Mouse (Mus musculus) midbrain, embryonic 15.5 days (tissue): ENCODE measurements at regions not wholly inside any gene's neighbourhood (a gene's known extent, or its start where the extent isn't known, plus 50 kb on each side); places are given as distances from the start of the nearest gene placed in this dataset. TPM values are rescaled to one million over a fixed set of nuclear protein-coding genes. Genes with fewer than 3 reads are reported as not detected.

ENCODE experiments used
- ATAC-seq: fragments of 200-750 bp; cut with Nextera tagmentation; replicated peaks from 2 replicates; pipeline ENCODE4 v1.8.0; 2017; ENCODE audit warnings: moderate TSS enrichment
- H3K27ac ChIP-seq: fragments of 300-500 bp; sonication (generic); 2 replicates; pipeline ENCODE4 v1.5.1; 2015; ENCODE audit warnings: mild to moderate bottlenecking, inconsistent platforms
- H3K27me3 ChIP-seq: fragments of 300-500 bp; sonication (generic); replicated peaks from 2 replicates; pipeline ENCODE4 v1.6.1; 2015; ENCODE audit warnings: inconsistent platforms
- H3K36me3 ChIP-seq: fragments of 300-500 bp; sonication (generic); replicated peaks from 2 replicates; pipeline ENCODE4 v1.6.1; 2015; ENCODE audit warnings: inconsistent platforms
- H3K4me1 ChIP-seq: fragments of 300-500 bp; sonication (generic); 2 replicates; pipeline ENCODE4 v1.6.1; 2015; ENCODE audit warnings: inconsistent platforms
- H3K4me2 ChIP-seq: fragments of 300-500 bp; sonication (generic); 2 replicates; pipeline ENCODE4 v1.6.1; 2015; ENCODE audit warnings: inconsistent platforms, mild to moderate bottlenecking, moderate library complexity
- H3K4me3 ChIP-seq: fragments of 300-500 bp; sonication (generic); 2 replicates; pipeline ENCODE4 v1.5.1; 2015; ENCODE audit warnings: mild to moderate bottlenecking, inconsistent platforms
- H3K9ac ChIP-seq: fragments of 300-500 bp; sonication (generic); 2 replicates; pipeline ENCODE4 v1.6.1; 2015; ENCODE audit warnings: mild to moderate bottlenecking, inconsistent platforms
- H3K9me3 ChIP-seq: fragments of 300-500 bp; sonication (generic); 2 replicates; pipeline ENCODE4 v1.6.1; 2016; ENCODE audit warnings: inconsistent platforms
- WGBS: fragments of 180-500 bp; shearing (Covaris S2); methylation state at CpG from one replicate; pipeline ENCODE4 v1.1.7; 2015; ENCODE audit warnings: mixed read lengths; 5-methylcytosine and 5-hydroxymethylcytosine counted together
- microRNA-seq: library from miRNA; unstranded; fragments of <30 nt; microRNA quantifications from one replicate; pipeline ENCODE4, GENCODE M21; 2016

DNA sequence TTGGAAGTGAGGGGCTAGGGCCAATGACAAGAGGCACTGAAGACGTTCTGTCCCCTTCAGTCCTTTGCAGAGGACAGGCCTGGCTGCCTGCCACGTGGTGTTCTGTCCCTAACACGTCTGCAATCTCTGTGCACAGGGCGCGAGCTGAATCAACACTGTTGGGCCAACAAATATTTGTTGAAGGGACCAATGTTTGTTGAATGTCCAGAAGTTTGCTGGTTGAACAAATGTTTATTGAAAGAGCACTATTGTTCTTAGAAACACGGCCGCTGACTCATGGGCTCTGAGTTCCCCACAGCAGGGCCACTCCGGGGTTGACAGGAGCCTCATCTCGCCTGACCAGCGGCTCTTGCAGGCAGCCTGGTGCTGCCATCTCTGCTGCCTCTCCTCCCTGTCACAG, 73.1 kb upstream of the Zbtb40 start:
- Histone ChIP-seq H3K27me3 (no peaks in the 10 kb centered on the region), H3K4me2 (no peak overlapping the region), H3K36me3 (no peaks in the 10 kb centered on the region), H3K4me1 (peaks cover 13% of the 10 kb centered on the region), H3K4me3 (no peak overlapping the region), H3K9ac (no peak overlapping the region), H3K9me3 (no peaks in the 10 kb centered on the region), H3K27ac (no peak overlapping the region)
- WGBS, result 55% methylated on average over 10 of the region's 10 CpGs
- ATAC-seq, result no peak

DNA sequence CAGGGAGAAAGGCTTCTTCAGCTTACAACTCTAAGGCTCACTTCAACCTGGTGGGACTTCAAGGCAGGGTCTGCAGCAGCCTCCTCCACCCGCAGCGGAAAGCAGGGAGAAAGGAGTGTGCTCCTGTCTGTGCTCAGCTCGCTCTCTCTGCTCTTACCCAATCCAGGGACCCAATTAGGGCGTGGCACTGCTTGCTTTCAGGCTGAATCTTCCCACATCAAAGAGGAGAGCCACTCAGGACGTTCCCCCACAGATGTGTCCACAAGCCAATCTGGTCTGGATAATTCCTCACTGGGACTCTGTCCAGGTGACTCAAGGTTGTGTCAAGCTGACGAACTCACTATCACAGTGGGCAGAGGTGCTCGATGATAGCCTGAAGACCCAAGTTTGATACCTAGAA, 72.0 kb upstream of the Zbtb40 start:
- Histone ChIP-seq H3K4me2 (no peak overlapping the region), H3K4me1 (peaks cover 13% of the 10 kb centered on the region), H3K9ac (no peak overlapping the region), H3K27ac (no peak overlapping the region), H3K27me3 (no peaks in the 10 kb centered on the region), H3K36me3 (no peaks in the 10 kb centered on the region), H3K9me3 (no peaks in the 10 kb centered on the region), H3K4me3 (no peak overlapping the region)
- WGBS, result 69% methylated on average over 7 of the region's 7 CpGs
- ATAC-seq, result no peak

DNA sequence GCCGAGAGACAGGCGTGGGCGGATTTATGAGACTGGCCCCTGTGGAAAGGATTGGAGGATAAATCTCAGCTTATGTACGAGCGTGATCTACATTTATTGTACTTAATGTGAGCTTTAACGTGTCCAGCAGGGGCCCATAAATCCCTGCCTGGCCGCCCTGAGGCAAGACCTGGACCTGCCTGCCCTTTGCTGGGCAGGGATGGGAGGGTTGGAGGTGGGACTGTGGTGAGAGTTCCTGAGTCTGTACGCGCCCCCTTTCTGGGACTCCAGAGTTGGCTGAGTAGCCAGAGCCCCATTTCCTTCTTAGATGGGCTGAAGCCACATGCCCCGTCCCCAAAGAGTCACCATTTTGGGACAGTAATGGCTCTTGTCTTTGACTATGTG, 69.7 kb upstream of the Zbtb40 start:
- Histone ChIP-seq H3K4me1 (peaks cover 13% of the 10 kb centered on the region), H3K27ac (peak overlapping the region; percentile 39; the same call in 1 of the 2 replicates), H3K36me3 (no peaks in the 10 kb centered on the region), H3K4me3 (peak overlapping the region; percentile 34), H3K9me3 (no peaks in the 10 kb centered on the region), H3K27me3 (no peaks in the 10 kb centered on the region), H3K9ac (peak overlapping the region; percentile 33), H3K4me2 (peak overlapping the region; percentile 68)
- WGBS, result 16% methylated on average over 10 of the region's 10 CpGs
- ATAC-seq, result no peak; the same call in 1 of the 2 replicates

DNA sequence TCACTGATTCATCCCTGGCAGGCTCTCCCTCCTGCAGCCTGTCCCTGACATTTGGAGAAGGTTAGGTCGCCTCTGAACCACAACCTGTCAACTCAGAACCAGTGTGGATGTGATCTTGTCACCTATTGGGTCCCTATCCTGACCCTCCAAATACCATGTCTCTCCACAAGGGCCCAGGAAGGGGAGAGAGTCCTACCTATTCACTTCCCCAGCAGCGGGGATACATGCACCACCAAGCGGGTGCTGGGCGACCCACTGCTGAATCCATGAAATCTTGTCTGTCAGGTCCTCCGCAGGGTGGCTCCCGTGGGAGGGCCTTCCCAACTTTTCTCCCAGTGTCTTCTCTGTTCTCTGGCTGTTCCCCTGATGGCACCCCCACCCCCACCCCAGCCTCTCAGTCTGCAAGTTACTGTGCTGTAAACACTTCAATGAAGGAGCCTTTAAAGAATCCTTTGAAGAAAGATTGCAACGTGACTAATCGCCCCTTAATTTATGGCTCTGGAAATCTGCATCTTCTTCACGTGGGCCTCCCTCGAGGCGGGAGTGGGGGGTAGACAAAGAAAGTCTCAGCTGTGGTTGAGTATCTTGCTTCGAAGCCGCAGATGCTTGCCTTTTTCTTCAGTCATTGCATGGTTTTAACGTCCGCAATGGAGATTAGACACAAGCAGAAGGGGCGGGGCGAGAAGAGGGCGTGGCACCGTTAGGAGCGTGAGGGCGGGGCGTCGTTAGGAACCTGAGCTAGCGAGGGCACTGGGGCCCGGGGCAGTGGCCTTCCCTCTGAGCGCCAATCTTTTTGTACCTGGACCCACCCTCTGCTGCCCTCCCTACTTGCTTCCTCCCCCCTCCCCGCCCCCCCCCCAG, 69.1 kb upstream of the Zbtb40 start:
- ATAC-seq, result peak; percentile 83
- peak overlapping the region; percentile 34 for H3K4me3 ChIP-seq
- H3K27me3 ChIP-seq, result no peaks in the 10 kb centered on the region
- peak overlapping the region; percentile 68 for H3K4me2 ChIP-seq
- no peaks in the 10 kb centered on the region for H3K9me3 ChIP-seq
- peak overlapping the region; percentile 33 for H3K9ac ChIP-seq
- peak overlapping the region; percentile 39 for H3K27ac ChIP-seq
- 2% methylated on average over 25 of the region's 27 CpGs for WGBS
- H3K4me1 ChIP-seq, result peaks cover 13% of the 10 kb centered on the region
- H3K36me3 ChIP-seq, result no peaks in the 10 kb centered on the region

DNA sequence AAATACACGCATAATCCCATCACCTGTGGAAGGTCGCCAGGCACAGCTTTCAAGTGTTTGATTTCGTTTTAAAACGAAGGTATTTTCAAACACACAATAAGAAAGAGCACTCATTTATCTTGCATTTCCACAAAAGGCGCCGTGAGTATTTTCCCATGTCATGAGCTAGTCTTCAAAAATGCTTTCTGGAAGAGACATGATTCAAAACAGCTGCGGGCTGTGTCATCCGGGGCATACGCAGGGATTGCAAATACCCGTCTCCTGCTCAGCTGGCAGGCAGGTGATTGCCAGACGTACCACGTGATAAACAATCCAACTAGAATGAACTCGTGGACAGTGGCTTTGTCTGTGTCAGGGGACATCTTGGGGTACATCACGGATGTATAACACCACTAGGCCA, 66.5 kb upstream of the Zbtb40 start:
- Histone ChIP-seq H3K9me3 (no peaks in the 10 kb centered on the region), H3K27ac (no peak overlapping the region), H3K36me3 (no peaks in the 10 kb centered on the region), H3K4me1 (peaks cover 13% of the 10 kb centered on the region), H3K9ac (no peak overlapping the region), H3K4me3 (no peak overlapping the region), H3K27me3 (no peaks in the 10 kb centered on the region), H3K4me2 (no peak overlapping the region)
- no peak for ATAC-seq
- WGBS, result 81% methylated on average over 14 of the region's 14 CpGs

DNA sequence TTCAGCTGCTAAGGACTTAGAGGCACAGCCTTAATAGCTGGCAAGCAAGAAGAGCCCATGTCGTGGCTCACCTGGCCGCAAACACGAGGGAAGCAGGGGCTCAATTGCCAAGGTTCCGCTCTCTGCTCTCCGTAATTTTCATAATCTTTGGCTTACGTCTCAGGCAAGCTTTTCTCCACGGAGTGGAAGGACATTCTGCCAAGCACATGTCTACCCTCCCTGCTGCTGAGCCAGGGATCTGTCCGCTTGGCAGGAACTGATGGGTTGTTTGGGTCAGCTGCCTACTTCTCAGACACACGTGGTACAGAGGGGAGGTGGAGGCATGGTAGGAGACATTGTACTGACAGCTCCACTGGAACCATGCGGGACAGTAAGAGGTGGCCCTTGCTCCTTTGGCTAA, 61.7 kb upstream of the Zbtb40 start:
- Histone ChIP-seq H3K27ac (no peak overlapping the region), H3K9ac (no peak overlapping the region), H3K27me3 (no peaks in the 10 kb centered on the region), H3K9me3 (no peaks in the 10 kb centered on the region), H3K36me3 (no peaks in the 10 kb centered on the region), H3K4me1 (no peaks in the 10 kb centered on the region), H3K4me2 (no peak overlapping the region), H3K4me3 (no peak overlapping the region)
- ATAC-seq, result no peak
- WGBS, result 73% methylated on average over 10 of the region's 10 CpGs

DNA sequence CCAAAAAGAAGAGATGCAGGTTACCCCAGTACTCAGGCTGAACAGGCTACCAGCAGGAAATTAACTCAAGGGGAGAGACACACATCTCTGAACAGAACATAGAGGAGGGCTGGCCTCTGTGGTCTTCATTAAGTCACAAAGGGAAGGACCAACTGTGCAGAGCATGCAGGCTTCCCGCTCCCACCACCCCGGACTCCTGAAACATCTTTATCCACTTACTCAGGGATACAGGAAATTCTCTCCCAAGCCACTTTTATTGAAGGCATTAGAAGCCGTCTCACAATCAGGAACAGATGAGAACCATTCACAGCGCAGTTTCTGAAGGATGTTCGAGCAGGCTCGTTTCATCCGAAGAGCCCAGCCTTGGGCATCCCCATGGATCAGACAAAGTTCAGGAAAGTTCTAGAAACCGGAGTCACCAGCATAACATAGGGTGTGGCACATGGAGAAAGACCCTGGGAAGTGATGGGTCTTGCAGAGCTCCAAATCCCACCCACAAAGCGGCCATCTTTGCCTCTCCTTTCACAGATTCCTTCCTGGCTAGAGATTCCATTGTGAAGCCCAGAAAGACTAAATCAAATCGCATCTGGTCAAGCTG, 55.9 kb upstream of the Zbtb40 start:
- Histone ChIP-seq H3K4me3 (no peak overlapping the region), H3K4me1 (no peaks in the 10 kb centered on the region), H3K9ac (no peak overlapping the region), H3K27me3 (no peaks in the 10 kb centered on the region), H3K27ac (no peak overlapping the region), H3K4me2 (no peak overlapping the region), H3K9me3 (no peaks in the 10 kb centered on the region), H3K36me3 (no peaks in the 10 kb centered on the region)
- WGBS, result 83% methylated on average over 10 of the region's 10 CpGs
- no peak for ATAC-seq

DNA sequence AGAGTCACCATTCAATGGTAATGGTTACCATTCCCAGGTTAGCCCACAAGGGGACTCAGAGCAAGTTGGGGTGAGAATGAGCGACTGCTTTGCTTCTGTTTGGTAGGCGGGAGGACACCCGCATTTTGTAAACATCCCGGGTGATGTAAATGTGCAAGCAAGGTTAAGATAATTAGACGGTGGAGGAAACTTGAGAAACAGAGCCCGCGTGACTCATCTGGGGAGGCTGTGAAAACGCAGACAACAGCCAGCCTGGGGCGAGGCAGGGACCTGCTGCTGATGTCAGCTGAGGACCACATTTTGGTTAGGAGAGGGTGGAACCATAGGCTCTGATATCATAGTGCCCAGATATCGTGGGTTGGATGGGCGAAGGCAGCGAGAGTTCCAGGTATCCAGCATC, 52.6 kb upstream of the Zbtb40 start:
- no peaks in the 10 kb centered on the region for H3K36me3 ChIP-seq
- no peaks in the 10 kb centered on the region for H3K9me3 ChIP-seq
- no peaks in the 10 kb centered on the region for H3K27me3 ChIP-seq
- ATAC-seq, result no peak
- WGBS, result 89% methylated on average over 12 of the region's 12 CpGs
- H3K9ac ChIP-seq, result no peak overlapping the region
- no peak overlapping the region for H3K4me3 ChIP-seq
- H3K4me2 ChIP-seq, result no peak overlapping the region
- no peak overlapping the region for H3K27ac ChIP-seq
- H3K4me1 ChIP-seq, result no peaks in the 10 kb centered on the region

DNA sequence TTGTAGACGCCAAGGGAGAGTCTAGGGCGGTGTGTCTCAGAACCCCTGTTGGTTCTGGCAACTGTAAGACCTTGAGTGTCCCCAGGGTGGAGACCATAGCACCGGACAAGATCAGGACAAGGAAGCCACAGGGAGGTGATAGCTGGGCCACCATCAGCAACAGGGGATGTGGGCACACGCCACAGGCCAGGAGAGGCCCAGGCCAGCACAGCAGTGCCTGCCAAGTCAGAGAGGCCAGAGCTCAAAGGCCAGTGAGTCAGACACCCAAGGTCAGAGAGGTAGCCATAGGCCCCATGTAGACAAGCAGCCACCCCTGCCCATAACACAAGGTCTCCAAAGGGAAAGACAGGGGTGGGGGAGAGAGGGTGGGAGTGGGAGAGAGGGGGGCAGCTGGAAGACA, 52.2 kb upstream of the Zbtb40 start:
- no peak overlapping the region for H3K9ac ChIP-seq
- no peaks in the 10 kb centered on the region for H3K4me1 ChIP-seq
- H3K4me2 ChIP-seq, result no peak overlapping the region
- no peaks in the 10 kb centered on the region for H3K36me3 ChIP-seq
- ATAC-seq, result no peak
- no peak overlapping the region for H3K4me3 ChIP-seq
- no peak overlapping the region for H3K27ac ChIP-seq
- H3K27me3 ChIP-seq, result no peaks in the 10 kb centered on the region
- WGBS, result 96% methylated on average over 4 of the region's 4 CpGs
- no peaks in the 10 kb centered on the region for H3K9me3 ChIP-seq

Small RNAs in the stretch of these regions (microRNA-seq; reads per million reads assigned to microRNA genes)
- not detected for gene Gm23263
- not detected for gene Gm25399
